Mouse (Mus musculus) olfactory bulb, adult 2 months (tissue): ENCODE data around the gene Rbm4b.

ENCODE experiments used
- CTCF ChIP-seq: fragments of 200-500 bp; IDR thresholded peaks from 2 replicates; pipeline ENCODE4 v1.5.1; 2012; ENCODE audit warnings: low read depth, mild to moderate bottlenecking, low read length, moderate library complexity; ENCODE audit not compliant: insufficient read depth
- POLR2A ChIP-seq: fragments of 200-500 bp; IDR thresholded peaks from 2 replicates; pipeline ENCODE4 v1.6.1; 2012; ENCODE audit warnings: mild to moderate bottlenecking, low read depth, low read length, moderate library complexity; ENCODE audit not compliant: insufficient read depth

DNA sequence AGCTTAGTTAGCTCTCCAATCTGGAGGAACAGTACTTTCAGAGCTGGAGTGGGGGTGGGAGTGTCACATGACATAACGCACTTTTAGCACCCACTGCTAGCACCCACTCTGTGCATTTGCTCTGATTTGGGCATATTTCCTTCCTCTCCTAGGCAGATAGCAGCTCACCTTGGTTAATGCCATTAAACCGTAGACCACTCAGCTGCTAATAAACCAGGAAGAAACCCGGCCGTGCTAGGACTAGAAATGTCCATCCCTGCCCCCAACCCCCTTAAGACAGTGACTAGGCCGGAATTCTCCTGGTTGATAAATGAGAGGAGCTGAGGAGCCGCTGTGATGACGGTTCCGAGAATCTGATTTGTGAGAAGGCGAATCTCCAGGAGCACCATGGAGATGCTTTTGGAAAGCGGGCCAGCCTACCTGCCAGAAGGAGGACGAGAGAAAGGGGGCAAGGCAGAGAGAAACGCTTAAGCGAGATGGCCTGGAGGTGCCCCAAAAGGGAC is 45.1 kb upstream of the Rbm4b start, which contains the start of gene Sptbn2:
- TF ChIP-seq CTCF (no peak), POLR2A (no peak)
